Mouse (Mus musculus) MEL (cell line): ENCODE results near the gene Chp1. TPM values are rescaled to one million over a fixed set of nuclear protein-coding genes. Genes with fewer than 3 reads are reported as not detected.

Experiments
- DNase-seq: peaks from one replicate; pipeline ENCODE4 v3.0.0; 2011; ENCODE audit warnings: low read depth, low spot score
- H3K27ac ChIP-seq: 2 replicates; pipeline ENCODE4 v1.5.1; 2012; ENCODE audit warnings: low read depth, mild to moderate bottlenecking, control low read depth, low read length, moderate library complexity; ENCODE audit not compliant: control insufficient read depth
- H3K27me3 ChIP-seq, 2 experiments: fragments of 150-350 bp in 1 of 2; sonication (generic) in 1 of 2; 2 replicates each; pipeline ENCODE4 v1.6.1; 2012; ENCODE audit warnings: low read length in 2 of 2, mild to moderate bottlenecking in 2 of 2, improper control_type of control experiment in 1 of 2, moderate library complexity in 1 of 2; ENCODE audit not compliant: insufficient read depth in 2 of 2, control insufficient read depth in 1 of 2
- H3K36me3 ChIP-seq, 2 experiments: 2 replicates each; pipeline ENCODE4 v1.6.1; 2012 to 2014; ENCODE audit warnings: low read length in 2 of 2, improper control_type of control experiment in 1 of 2, inconsistent platforms in 1 of 2, mild to moderate bottlenecking in 1 of 2; ENCODE audit not compliant: insufficient read depth in 2 of 2, control insufficient read depth in 1 of 2
- H3K4me1 ChIP-seq, 2 experiments: fragments of 150-350 bp in 1 of 2; sonication (generic) in 1 of 2; 2 replicates each; pipeline ENCODE4 v1.6.1; 2012; ENCODE audit warnings: low read length in 2 of 2, improper control_type of control experiment in 1 of 2, mild to moderate bottlenecking in 1 of 2; ENCODE audit not compliant: insufficient read depth in 2 of 2, control insufficient read depth in 1 of 2
- H3K4me3 ChIP-seq, 2 experiments: fragments of 150-350 bp in 1 of 2; sonication (generic) in 1 of 2; 2 replicates each; pipeline ENCODE4 v1.5.1; 2012; ENCODE audit warnings: low read depth in 2 of 2, low read length in 2 of 2, mild to moderate bottlenecking in 2 of 2, moderate library complexity in 2 of 2, control low read depth in 1 of 2, improper control_type of control experiment in 1 of 2; ENCODE audit not compliant: control insufficient read depth in 1 of 2, insufficient read depth in 1 of 2
- H3K79me2 ChIP-seq: 2 replicates; pipeline ENCODE4 v1.6.1; 2012; ENCODE audit warnings: mild to moderate bottlenecking, low read length, moderate library complexity; ENCODE audit not compliant: control insufficient read depth, poor library complexity, insufficient read depth
- H3K9ac ChIP-seq: 2 replicates; pipeline ENCODE4 v1.6.1; 2012; ENCODE audit warnings: low read depth, mild to moderate bottlenecking, control low read depth, low read length, moderate library complexity; ENCODE audit not compliant: control insufficient read depth, poor library complexity, severe bottlenecking
- H3K9me3 ChIP-seq: fragments of 150-350 bp; sonication (generic); replicated peaks from 2 replicates; pipeline ENCODE4 v1.6.1; 2012; ENCODE audit warnings: mild to moderate bottlenecking, low read length, improper control_type of control experiment, moderate library complexity; ENCODE audit not compliant: insufficient read depth
- BHLHE40 ChIP-seq: IDR thresholded peaks from 2 replicates; pipeline ENCODE4 v1.6.1; 2012; ENCODE audit warnings: low read depth, mild to moderate bottlenecking, inconsistent platforms, low read length, improper control_type of control experiment, borderline replicate concordance
- CHD2 ChIP-seq: IDR thresholded peaks from 2 replicates; pipeline ENCODE4 v1.6.1; 2011; ENCODE audit warnings: low read length, improper control_type of control experiment
- CTCF ChIP-seq, 3 experiments: IDR thresholded peaks in 2 of 3; conservative IDR thresholded peaks in 1 of 3; 2 replicates each; pipeline ENCODE4 v1.5.1; 2011 to 2012; ENCODE audit warnings: low read length in 3 of 3, low read depth in 2 of 3, mild to moderate bottlenecking in 2 of 3, improper control_type of control experiment in 1 of 3, inconsistent platforms in 1 of 3, mixed read lengths in 1 of 3, moderate library complexity in 1 of 3; ENCODE audit not compliant: control insufficient read depth in 1 of 3, insufficient read depth in 1 of 3, poor library complexity in 1 of 3, severe bottlenecking in 1 of 3
- ELF1 ChIP-seq: IDR thresholded peaks from 2 replicates; pipeline ENCODE4 v1.6.1; 2014; ENCODE audit warnings: low read depth, mild to moderate bottlenecking, inconsistent platforms, low read length, improper control_type of control experiment, moderate library complexity
- EP300 ChIP-seq, 2 experiments: IDR thresholded peaks; 2 replicates each; pipeline ENCODE4 v1.6.1; 2011; ENCODE audit warnings: improper control_type of control experiment in 2 of 2, low read length in 2 of 2, low read depth in 1 of 2, mild to moderate bottlenecking in 1 of 2
- ETS1 ChIP-seq: IDR thresholded peaks from 2 replicates; pipeline ENCODE4 v1.6.1; 2012; ENCODE audit warnings: low read depth, mild to moderate bottlenecking, inconsistent platforms, low read length, improper control_type of control experiment, moderate library complexity
- GABPA ChIP-seq: IDR thresholded peaks from 2 replicates; pipeline ENCODE4 v1.6.1; 2012; ENCODE audit warnings: low read depth, mild to moderate bottlenecking, inconsistent platforms, low read length, improper control_type of control experiment, moderate library complexity
- GATA1 ChIP-seq: IDR thresholded peaks from 2 replicates; pipeline ENCODE4 v1.6.1; 2011; ENCODE audit warnings: low read depth, low read length, improper control_type of control experiment
- HCFC1 ChIP-seq: IDR thresholded peaks from 2 replicates; pipeline ENCODE4 v1.6.1; 2012; ENCODE audit warnings: low read depth, mild to moderate bottlenecking, inconsistent platforms, low read length, improper control_type of control experiment, moderate library complexity
- JUND ChIP-seq: IDR thresholded peaks from 2 replicates; pipeline ENCODE4 v1.6.1; 2011; ENCODE audit warnings: low read depth, mild to moderate bottlenecking, improper control_type of control experiment, low read length
- KAT2A ChIP-seq: conservative IDR thresholded peaks from 2 replicates; pipeline ENCODE4 v1.6.1; 2012; ENCODE audit warnings: low read depth, low read length, improper control_type of control experiment, inconsistent platforms
- MAZ ChIP-seq: IDR thresholded peaks from 2 replicates; pipeline ENCODE4 v1.6.1; 2012; ENCODE audit warnings: low read depth, mild to moderate bottlenecking, inconsistent platforms, low read length, improper control_type of control experiment
- MYB ChIP-seq: IDR thresholded peaks from 2 replicates; pipeline ENCODE4 v1.6.1; 2011; ENCODE audit warnings: mild to moderate bottlenecking, low read depth, low read length, improper control_type of control experiment
- MYC ChIP-seq: IDR thresholded peaks from 2 replicates; pipeline ENCODE4 v1.6.1; 2011; ENCODE audit warnings: low read depth, mild to moderate bottlenecking, low read length, improper control_type of control experiment, moderate library complexity
- NRF1 ChIP-seq: IDR thresholded peaks from 2 replicates; pipeline ENCODE4 v1.6.1; 2014; ENCODE audit warnings: low read depth, mild to moderate bottlenecking, inconsistent platforms, low read length, improper control_type of control experiment, moderate library complexity; ENCODE audit not compliant: poor library complexity, insufficient read depth, severe bottlenecking
- POLR2A ChIP-seq, 2 experiments: IDR thresholded peaks; 2 replicates each; pipeline ENCODE4 v1.6.1; 2011 to 2012; ENCODE audit warnings: low read length in 2 of 2, mild to moderate bottlenecking in 2 of 2, control low read depth in 1 of 2, improper control_type of control experiment in 1 of 2, low read depth in 1 of 2, moderate library complexity in 1 of 2; ENCODE audit not compliant: control insufficient read depth in 1 of 2, insufficient read depth in 1 of 2, poor library complexity in 1 of 2
- RAD21 ChIP-seq: IDR thresholded peaks from 2 replicates; pipeline ENCODE4 v1.6.1; 2011; ENCODE audit warnings: mild to moderate bottlenecking, low read depth, low read length, improper control_type of control experiment
- SMC3 ChIP-seq: IDR thresholded peaks from 2 replicates; pipeline ENCODE4 v1.6.1; 2011; ENCODE audit warnings: low read depth, low read length, improper control_type of control experiment
- TBP ChIP-seq: IDR thresholded peaks from 2 replicates; pipeline ENCODE4 v1.8.0; 2011; ENCODE audit warnings: low read depth, low read length, improper control_type of control experiment
- USF2 ChIP-seq, 2 experiments: IDR thresholded peaks; 2 replicates each; pipeline ENCODE4 v1.6.1; 2011 to 2012; ENCODE audit warnings: improper control_type of control experiment in 2 of 2, low read length in 2 of 2, borderline replicate concordance in 1 of 2, inconsistent platforms in 1 of 2, low read depth in 1 of 2, mild to moderate bottlenecking in 1 of 2; ENCODE audit not compliant: insufficient read depth in 1 of 2
- ZC3H11A ChIP-seq: IDR thresholded peaks from 2 replicates; pipeline ENCODE4 v1.6.1; 2012; ENCODE audit warnings: low read depth, mild to moderate bottlenecking, inconsistent platforms, low read length, improper control_type of control experiment
- polyA plus RNA-seq, 2 experiments: library from polyadenylated mRNA; stranded (reverse) in 1 of 2; unstranded in 1 of 2; fragments of >175 nt in 1 of 2; fragments of >200 nt in 1 of 2; gene quantifications; 2 replicates each; pipeline versions ENCODE4 v1.2.1 to v1.2.4; 2012; ENCODE audit warnings: low replicate concordance in 2 of 2, low read depth in 1 of 2; ENCODE audit not compliant: insufficient read length in 2 of 2, insufficient read depth in 1 of 2, missing spikeins in 1 of 2
- total RNA-seq: library from RNA; depleted of rRNA; stranded (reverse); fragments of 300-350 nt; gene quantifications from 2 replicates; pipeline ENCODE4 v1.2.3, GENCODE M21; 2012

Gene Chp1
- total and polyA plus RNA-seq, 3 experiments: 32.5 to 74.8 TPM; not detected in 1

DNA sequence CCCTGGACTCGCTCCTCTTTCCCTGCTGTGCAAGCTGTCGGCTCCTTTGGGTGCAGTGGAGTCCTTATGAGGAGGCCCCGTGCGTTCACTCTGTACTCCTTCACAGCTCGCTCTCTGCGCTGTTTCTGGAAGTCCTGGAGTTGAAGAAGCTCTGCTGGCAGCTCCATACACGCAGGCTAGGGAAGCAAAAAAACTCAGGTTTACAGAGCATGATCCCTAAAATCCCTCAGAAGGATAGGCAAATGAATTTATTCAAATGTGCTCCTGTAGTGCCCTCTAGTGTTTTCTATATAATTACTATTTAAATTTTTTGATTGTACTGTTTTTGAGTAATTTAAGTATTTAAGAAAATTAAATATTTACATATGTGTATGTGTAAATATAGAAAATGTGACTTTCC is 26.9 kb upstream of the Chp1 start:
- no peak overlapping the region for H3K9ac ChIP-seq
- DNase-seq: peak; percentile 18
- H3K4me3 ChIP-seq: no peak overlapping the region
- H3K9me3 ChIP-seq: no peaks in the 10 kb centered on the region
- H3K36me3 ChIP-seq: no peaks in the 10 kb centered on the region
- TF ChIP-seq NRF1 (no peak), MYB (no peak), SMC3 (peak; percentile 42), CTCF (IDR thresholded peaks at IDR 0.05 in 2 of 3, conservative IDR thresholded peaks at IDR 0.05 in 1 of 3; ENCODE audit: control insufficient read depth in 1 of 3, insufficient read depth in 1 of 3, low read depth in 2 of 3, low read length in 3 of 3, poor library complexity in 1 of 3, severe bottlenecking in 1 of 3) (peak in 2 of 3 experiments; percentile 11 to 45; a peak in 2 of 6 replicates), EP300 (IDR thresholded peaks at IDR 0.05; ENCODE audit: low read depth in 1 of 2, low read length in 2 of 2) (no peak), RAD21 (peak; percentile 69), POLR2A (IDR thresholded peaks at IDR 0.05; ENCODE audit: control insufficient read depth in 1 of 2, insufficient read depth in 1 of 2, low read depth in 1 of 2, low read length in 2 of 2, poor library complexity in 1 of 2) (no peak), GABPA (no peak), USF2 (IDR thresholded peaks at IDR 0.05; ENCODE audit: borderline replicate concordance in 1 of 2, insufficient read depth in 1 of 2, low read depth in 1 of 2, low read length in 2 of 2) (no peak)
- H3K4me1 ChIP-seq: no peaks in the 10 kb centered on the region
- no peaks in the 10 kb centered on the region; a peak in 1 of 4 replicates for H3K27me3 ChIP-seq
- no peaks in the 10 kb centered on the region for H3K79me2 ChIP-seq
- no peak overlapping the region for H3K27ac ChIP-seq

DNA sequence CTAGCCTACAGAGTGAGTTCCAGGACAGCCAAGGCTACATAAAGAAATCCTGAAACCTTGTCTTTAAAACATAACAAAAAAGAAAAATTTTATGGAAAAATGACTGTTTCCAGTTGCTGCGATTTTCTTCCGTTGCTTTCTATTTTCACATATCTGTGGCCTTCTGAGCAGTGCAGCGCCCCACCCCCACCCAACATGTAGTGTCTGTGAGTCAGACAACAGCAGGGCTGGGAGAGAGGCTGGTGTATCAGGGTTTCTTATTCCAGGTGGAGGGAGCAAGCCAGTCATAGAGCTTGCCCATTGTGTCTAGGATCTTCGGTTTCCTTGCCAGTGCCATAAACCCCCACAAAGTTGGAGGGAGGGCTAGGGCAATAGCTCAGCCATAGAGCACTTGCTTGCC is 23.7 kb upstream of the Chp1 start:
- no peaks in the 10 kb centered on the region for H3K79me2 ChIP-seq
- H3K27me3 ChIP-seq: no peaks in the 10 kb centered on the region
- no peaks in the 10 kb centered on the region for H3K36me3 ChIP-seq
- DNase-seq: no peak
- H3K9ac ChIP-seq: no peak overlapping the region
- no peak overlapping the region for H3K4me3 ChIP-seq
- no peaks in the 10 kb centered on the region for H3K9me3 ChIP-seq
- no peak overlapping the region for H3K27ac ChIP-seq
- no peaks in the 10 kb centered on the region for H3K4me1 ChIP-seq
- TF ChIP-seq KAT2A (no peak), ETS1 (no peak), ZC3H11A (no peak), SMC3 (no peak), HCFC1 (no peak), MAZ (no peak), EP300 (IDR thresholded peaks at IDR 0.05; ENCODE audit: low read depth in 1 of 2, low read length in 2 of 2) (no peak), CHD2 (no peak), BHLHE40 (no peak), NRF1 (no peak), TBP (no peak), POLR2A (IDR thresholded peaks at IDR 0.05; ENCODE audit: control insufficient read depth in 1 of 2, insufficient read depth in 1 of 2, low read depth in 1 of 2, low read length in 2 of 2, poor library complexity in 1 of 2) (no peak), ELF1 (no peak), MYC (no peak), CTCF (IDR thresholded peaks at IDR 0.05 in 2 of 3, conservative IDR thresholded peaks at IDR 0.05 in 1 of 3; ENCODE audit: control insufficient read depth in 1 of 3, insufficient read depth in 1 of 3, low read depth in 2 of 3, low read length in 3 of 3, poor library complexity in 1 of 3, severe bottlenecking in 1 of 3) (no peak), GATA1 (no peak), JUND (no peak)
